Mouse (Mus musculus): ENCODE measurements around the gene Mrpl23. TPM values are rescaled to one million over a fixed set of nuclear protein-coding genes. Genes with fewer than 3 reads are reported as not detected.

Mrpl23 gene
- 14.2 and 18.0 TPM in 2 replicates for polyA plus RNA-seq (2015; fragmentation: Nextera tagmentation; extraction: Ambion mirVana)

DNA sequence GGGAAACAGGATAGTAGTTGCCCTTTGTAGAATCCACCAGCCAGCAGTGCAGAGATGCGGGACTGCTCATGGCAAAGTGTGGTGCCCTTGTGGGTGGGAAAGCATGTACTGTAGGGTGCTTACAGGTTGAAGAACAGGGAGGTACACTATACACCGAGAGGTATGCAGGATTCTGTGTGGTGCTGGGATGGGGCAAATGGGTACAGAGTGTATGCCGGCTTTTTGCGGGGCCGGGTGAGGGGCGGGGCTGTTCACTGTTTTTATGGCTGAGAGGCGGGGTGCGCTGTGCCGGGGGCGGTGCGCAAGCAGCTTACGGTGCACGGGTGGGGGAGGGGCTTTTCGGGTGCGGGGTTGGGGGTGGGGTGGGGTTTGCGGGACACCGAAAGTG, at the start of gene Mrpl23:
Gene Mrpl23, plus strand, starts transcription at position 16 of the 388 bp plus-strand sequence.

DNA sequence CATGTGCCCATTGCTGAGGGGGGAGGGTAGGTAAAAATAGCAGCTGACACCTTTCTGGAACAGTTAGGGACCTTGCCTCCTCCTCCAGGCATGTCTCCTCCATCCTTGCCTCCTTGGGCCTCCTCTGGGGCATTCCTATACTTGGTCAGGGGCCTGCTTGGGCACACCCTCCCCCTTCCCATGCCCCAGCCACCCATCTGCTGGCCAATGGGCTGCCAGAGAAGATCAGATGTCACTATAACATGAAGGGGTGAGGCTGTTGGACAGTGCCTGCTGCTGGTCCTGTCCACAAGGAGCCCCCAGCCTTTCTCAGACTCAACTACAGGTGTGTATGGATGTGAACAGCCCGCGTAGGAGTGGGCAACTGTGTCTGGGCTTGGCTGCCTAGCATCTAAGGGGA, 33.9 kb upstream of the Mrpl23 start, which contains the start of gene Tnnt3:
Gene Tnnt3, plus strand, starts transcription at position 262 of the 400 bp plus-strand sequence.

MicroRNA genes within 50 kb of the gene (microRNA counts, 519-probe panel; counts per million panel counts)
- microRNA mmu-miR-675-3p (2,522 counts per million, percentile 35 among the panel's probes with 10 or more counts), microRNA mmu-miR-675-5p (1,576 counts per million, percentile 13 among the panel's probes with 10 or more counts)

Small RNA genes lying within 50 kb of the gene (microRNA-seq; reads per million reads assigned to microRNA genes)
- 48.2 reads per million, percentile 39 among the genes with 10 or more reads in this experiment for gene Mir675

Other genes starting within 250 kb of the Mrpl23 start
- gene Krtap5-1, start 235.6 kb upstream of the Mrpl23 start, polyA plus RNA-seq (2015; fragmentation: Nextera tagmentation; extraction: Ambion mirVana), result not detected in 2 replicates
- gene Krtap5-4, start 229.1 kb upstream of the Mrpl23 start, polyA plus RNA-seq (2015; fragmentation: Nextera tagmentation; extraction: Ambion mirVana), result not detected in 2 replicates
- 41.4 and 42.9 TPM in 2 replicates for gene Ifitm10, start 158.9 kb upstream of the Mrpl23 start, polyA plus RNA-seq (2015; fragmentation: Nextera tagmentation; extraction: Ambion mirVana)
- not detected in 2 replicates for gene Gm49369, start 150.0 kb upstream of the Mrpl23 start, polyA plus RNA-seq (2015; fragmentation: Nextera tagmentation; extraction: Ambion mirVana)
- gene Ctsd, start 144.6 kb upstream of the Mrpl23 start, polyA plus RNA-seq (2015; fragmentation: Nextera tagmentation; extraction: Ambion mirVana), result 581 and 830 TPM in 2 replicates
- 102 and 108 TPM in 2 replicates for gene Syt8, start 97.8 kb upstream of the Mrpl23 start, polyA plus RNA-seq (2015; fragmentation: Nextera tagmentation; extraction: Ambion mirVana)
- 12.2 and 17.3 TPM in 2 replicates for gene Tnni2, start 90.9 kb upstream of the Mrpl23 start, polyA plus RNA-seq (2015; fragmentation: Nextera tagmentation; extraction: Ambion mirVana)
- gene Lsp1, start 71.9 kb upstream of the Mrpl23 start, polyA plus RNA-seq (2015; fragmentation: Nextera tagmentation; extraction: Ambion mirVana), result 337 and 345 TPM in 2 replicates
- gene Tnnt3, start 33.9 kb upstream of the Mrpl23 start, polyA plus RNA-seq (2015; fragmentation: Nextera tagmentation; extraction: Ambion mirVana), result 494 and 760 TPM in 2 replicates
- 535 and 606 TPM in 2 replicates for gene Igf2, start 134.1 kb downstream of the Mrpl23 start, polyA plus RNA-seq (2015; fragmentation: Nextera tagmentation; extraction: Ambion mirVana)
- gene Gm49394, start 137.3 kb downstream of the Mrpl23 start, polyA plus RNA-seq (2015; fragmentation: Nextera tagmentation; extraction: Ambion mirVana), result not detected in 2 replicates
- not detected in 2 replicates for gene Ins2, start 210.7 kb downstream of the Mrpl23 start, polyA plus RNA-seq (2015; fragmentation: Nextera tagmentation; extraction: Ambion mirVana)